Mouse (Mus musculus) stomach, embryonic 16.5 days (tissue): Measurements from ENCODE around the gene Hsd3b7. TPM values are rescaled to one million over a fixed set of nuclear protein-coding genes. Genes with fewer than 3 reads are reported as not detected.
"Not testable (repeated sequence)": the region's sequence is repeated elsewhere in the genome, so short reads cannot be mapped to it uniquely, and the experiment has no call there.

ENCODE experiments used
- ATAC-seq: fragments of 200-750 bp; cut with Nextera tagmentation; 2 replicates; pipeline ENCODE4 v1.8.0; 2017; ENCODE audit warnings: moderate number of reproducible peaks, moderate TSS enrichment; ENCODE audit not compliant: insufficient read depth, low FRiP score
- H3K27ac ChIP-seq: fragments of 300-500 bp; sonication (generic); 2 replicates; pipeline ENCODE4 v1.5.1; 2014; ENCODE audit warnings: low read length
- H3K27me3 ChIP-seq: fragments of 300-500 bp; sonication (generic); 2 replicates; pipeline ENCODE4 v1.6.1; 2014; ENCODE audit warnings: low read length, control low read depth, mixed read lengths; ENCODE audit not compliant: control insufficient read depth, insufficient read depth
- H3K36me3 ChIP-seq: fragments of 300-500 bp; sonication (generic); 2 replicates; pipeline ENCODE4 v1.6.1; 2014; ENCODE audit warnings: low read length; ENCODE audit not compliant: control insufficient read depth, insufficient read depth
- H3K4me1 ChIP-seq: fragments of 300-500 bp; sonication (generic); 2 replicates; pipeline ENCODE4 v1.6.1; 2014; ENCODE audit warnings: low read length, control low read depth, mixed read lengths; ENCODE audit not compliant: control insufficient read depth, insufficient read depth
- H3K4me2 ChIP-seq: fragments of 300-500 bp; sonication (generic); 2 replicates; pipeline ENCODE4 v1.6.1; 2014; ENCODE audit warnings: low read depth, low read length, mixed read lengths
- H3K4me3 ChIP-seq: fragments of 300-500 bp; sonication (generic); replicated peaks from 2 replicates; pipeline ENCODE4 v1.5.1; 2014; ENCODE audit warnings: mild to moderate bottlenecking, low read length
- H3K9ac ChIP-seq: fragments of 300-500 bp; sonication (generic); 2 replicates; pipeline ENCODE4 v1.6.1; 2014; ENCODE audit warnings: low read length
- H3K9me3 ChIP-seq: fragments of 300-500 bp; sonication (generic); replicated peaks from 2 replicates; pipeline ENCODE4 v1.6.1; 2016; ENCODE audit warnings: low read length, control low read depth; ENCODE audit not compliant: control insufficient read depth
- WGBS: fragments of 180-500 bp; shearing (Covaris S2); extraction: QIAGEN DNeasy Blood & Tissue Kit; methylation state at CpG from one replicate; pipeline ENCODE4 v1.1.7; 2014; 5-methylcytosine and 5-hydroxymethylcytosine counted together
- polyA plus RNA-seq: library from polyadenylated mRNA; unstranded; fragments of >200 nt; fragmentation: Nextera tagmentation; extraction: Ambion mirVana; gene quantifications from 2 replicates; pipeline ENCODE4 v1.2.1, GENCODE M21; 2015

The Hsd3b7 gene
- polyA plus RNA-seq, 1 experiment from 2014 or later, result 35.2 TPM

DNA sequence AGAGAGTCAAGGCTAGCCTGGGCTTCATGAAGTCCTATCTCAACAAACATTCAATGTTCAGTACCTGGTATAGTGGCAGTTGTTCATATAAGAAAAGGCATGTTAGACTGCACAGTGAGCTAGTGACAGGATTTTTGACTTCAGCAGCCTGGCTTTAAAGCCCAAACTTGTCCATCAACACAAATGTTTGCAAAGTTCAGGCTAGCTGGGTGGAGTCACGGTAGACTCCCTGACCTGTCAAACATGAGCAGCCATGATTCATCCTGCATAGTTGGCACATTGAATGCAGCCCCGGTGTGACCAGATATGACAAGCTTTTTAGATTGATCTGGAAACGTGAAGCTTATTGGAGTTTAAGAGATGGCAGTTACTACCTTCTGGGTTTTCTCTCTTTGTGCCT, 28.3 kb upstream of the Hsd3b7 start:
- ATAC-seq, result no peak
- H3K9ac ChIP-seq, result no peak overlapping the region
- H3K27me3 ChIP-seq, result no peaks in the 10 kb centered on the region
- H3K4me1 ChIP-seq, result peaks cover 14% of the 10 kb centered on the region
- no peak overlapping the region for H3K4me2 ChIP-seq
- H3K36me3 ChIP-seq, result no peaks in the 10 kb centered on the region
- 46% methylated on average over 3 of the region's 3 CpGs for WGBS
- no peak overlapping the region for H3K4me3 ChIP-seq
- peak overlapping the region; percentile 41; the same call in 1 of the 2 replicates for H3K27ac ChIP-seq
- no peaks in the 10 kb centered on the region for H3K9me3 ChIP-seq

DNA sequence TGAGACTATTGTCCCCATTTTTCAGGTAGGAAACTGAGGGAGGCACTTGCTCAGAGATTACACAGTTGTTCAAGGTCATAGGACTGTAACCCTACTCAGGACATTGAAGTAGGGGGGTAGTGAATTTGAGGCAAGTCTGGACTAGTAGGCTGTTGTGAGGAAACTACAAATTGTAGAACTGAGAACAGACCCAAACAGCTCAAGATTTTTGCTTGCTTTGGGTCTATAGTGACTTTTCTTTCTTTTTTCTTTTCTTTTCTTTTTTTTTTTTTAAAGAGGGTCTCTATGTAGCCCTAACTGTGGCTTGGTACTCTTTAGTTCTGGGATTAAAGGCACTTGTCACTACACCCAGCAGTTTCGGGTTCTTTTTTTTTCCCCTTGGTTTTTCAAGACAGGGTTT, 27.8 kb upstream of the Hsd3b7 start:
- no peaks in the 10 kb centered on the region for H3K27me3 ChIP-seq
- H3K9ac ChIP-seq, result no peak overlapping the region
- H3K27ac ChIP-seq, result peak overlapping the region; percentile 41; the same call in 1 of the 2 replicates
- ATAC-seq, result no peak
- no peaks in the 10 kb centered on the region for H3K9me3 ChIP-seq
- 89% methylated on average over 1 of the region's 1 CpGs for WGBS
- no peak overlapping the region for H3K4me2 ChIP-seq
- H3K4me1 ChIP-seq, result peaks cover 14% of the 10 kb centered on the region
- no peaks in the 10 kb centered on the region for H3K36me3 ChIP-seq
- H3K4me3 ChIP-seq, result no peak overlapping the region

DNA sequence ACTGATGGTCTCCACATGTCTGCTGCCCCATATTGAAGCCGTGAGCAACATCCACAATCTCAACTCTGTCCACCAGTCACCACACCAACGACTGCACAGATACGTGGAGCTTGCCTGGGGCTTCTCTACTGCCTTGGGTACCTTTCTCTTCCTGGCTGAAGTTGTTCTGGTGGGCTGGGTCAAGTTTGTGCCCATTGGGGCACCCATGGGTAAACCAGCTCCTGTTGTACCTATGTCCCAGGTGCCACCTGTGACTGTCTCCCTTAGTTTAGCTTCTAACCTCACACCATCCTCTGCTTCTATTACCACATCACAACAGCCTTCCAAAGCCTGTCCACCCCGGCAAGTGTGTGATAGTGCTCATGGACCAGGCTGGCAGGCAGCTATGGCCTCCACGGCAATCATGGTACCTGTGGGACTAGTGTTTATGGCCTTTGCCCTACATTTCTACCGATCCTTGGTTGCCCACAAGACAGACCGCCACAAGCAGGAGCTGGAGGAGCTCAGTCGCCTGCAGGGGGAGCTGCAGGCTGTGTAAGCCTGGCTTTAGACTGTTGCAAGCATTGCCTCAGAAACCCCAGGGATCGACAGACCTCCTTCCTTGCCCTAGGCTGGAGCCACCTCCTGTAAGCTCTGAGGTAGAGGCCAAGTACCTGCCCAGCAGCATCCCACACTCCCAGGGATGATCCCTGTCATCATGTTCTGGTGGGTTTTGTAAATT, 26.6 kb upstream of the Hsd3b7 start:
- Histone ChIP-seq H3K9me3 (no peaks in the 10 kb centered on the region), H3K9ac (no peak overlapping the region), H3K36me3 (no peaks in the 10 kb centered on the region), H3K4me1 (peaks cover 23% of the 10 kb centered on the region), H3K27me3 (no peaks in the 10 kb centered on the region), H3K27ac (no peak overlapping the region), H3K4me3 (no peak overlapping the region), H3K4me2 (no peak overlapping the region)
- whole genome bisulfite sequencing, result 36% methylated on average over 9 of the region's 9 CpGs
- no peak for ATAC-seq

DNA sequence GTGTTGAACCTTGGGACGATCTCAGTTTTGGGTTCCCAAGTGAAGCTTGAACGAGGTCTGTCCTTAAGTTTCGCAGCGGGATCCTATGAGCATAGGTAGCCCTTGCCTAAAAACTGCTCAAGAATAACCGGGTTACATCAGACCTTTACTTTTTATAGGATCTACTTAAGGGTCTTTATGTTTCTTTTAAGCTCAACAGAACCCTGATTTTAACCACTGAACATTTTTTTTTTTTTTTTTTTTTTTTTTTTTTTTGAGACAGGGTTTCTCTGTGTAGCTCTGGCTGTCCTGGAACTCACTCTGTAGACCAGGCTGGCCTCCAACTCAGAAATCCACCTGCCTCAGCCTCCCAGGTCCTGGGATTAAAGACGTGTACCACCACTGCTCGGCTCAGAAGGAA, 24.6 kb upstream of the Hsd3b7 start:
- not testable (repeated sequence) for H3K27me3 ChIP-seq, ATAC-seq, H3K9me3 ChIP-seq, H3K36me3 ChIP-seq
- Histone ChIP-seq H3K4me3 (peak overlapping the region; percentile 86), H3K9ac (peak overlapping the region; percentile 92), H3K27ac (peak overlapping the region; percentile 100), H3K4me1 (peaks cover 18% of the 10 kb centered on the region), H3K4me2 (peak overlapping the region; percentile 70)
- WGBS, result 74% methylated on average over 7 of the region's 7 CpGs

DNA sequence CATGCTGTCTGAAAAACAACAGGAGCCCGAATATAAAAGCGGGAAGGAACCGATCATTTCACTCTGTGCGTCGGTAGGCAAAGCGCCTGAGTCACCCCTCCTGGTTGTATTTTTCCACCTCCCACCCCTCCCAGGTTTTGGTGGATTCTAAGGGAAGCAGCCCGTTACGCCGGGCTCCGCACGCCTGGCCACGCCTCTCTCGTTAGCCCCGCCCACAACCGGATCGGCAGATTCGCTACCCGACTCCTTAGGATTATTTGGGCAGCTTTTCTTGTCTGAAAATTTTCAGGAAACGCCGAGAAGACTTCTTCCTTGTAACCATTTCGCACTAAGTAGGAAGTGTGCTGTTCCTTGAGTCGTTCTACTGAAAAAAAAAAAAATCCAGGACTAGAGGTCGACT, 24.0 kb upstream of the Hsd3b7 start, which contains the start of gene Setd1a:
Gene Setd1a (plus strand): TSS at position 245 of the 400 bp plus-strand sequence.
- Histone ChIP-seq H3K27ac (peak within 1 kb of the TSS; percentile 100), H3K4me2 (peak within 1 kb of the TSS; percentile 92), H3K4me1 (peaks cover 12% of the 10 kb centered on the region), H3K4me3 (peak within 1 kb of the TSS; percentile 86), H3K9me3 (no peaks in the 10 kb centered on the region), H3K36me3 (no peaks in the 10 kb centered on the region), H3K27me3 (no peaks in the 10 kb centered on the region), H3K9ac (peak within 1 kb of the TSS; percentile 92)
- WGBS, result 1% methylated on average over 23 of the region's 23 CpGs
- peak; percentile 64 for ATAC-seq

DNA sequence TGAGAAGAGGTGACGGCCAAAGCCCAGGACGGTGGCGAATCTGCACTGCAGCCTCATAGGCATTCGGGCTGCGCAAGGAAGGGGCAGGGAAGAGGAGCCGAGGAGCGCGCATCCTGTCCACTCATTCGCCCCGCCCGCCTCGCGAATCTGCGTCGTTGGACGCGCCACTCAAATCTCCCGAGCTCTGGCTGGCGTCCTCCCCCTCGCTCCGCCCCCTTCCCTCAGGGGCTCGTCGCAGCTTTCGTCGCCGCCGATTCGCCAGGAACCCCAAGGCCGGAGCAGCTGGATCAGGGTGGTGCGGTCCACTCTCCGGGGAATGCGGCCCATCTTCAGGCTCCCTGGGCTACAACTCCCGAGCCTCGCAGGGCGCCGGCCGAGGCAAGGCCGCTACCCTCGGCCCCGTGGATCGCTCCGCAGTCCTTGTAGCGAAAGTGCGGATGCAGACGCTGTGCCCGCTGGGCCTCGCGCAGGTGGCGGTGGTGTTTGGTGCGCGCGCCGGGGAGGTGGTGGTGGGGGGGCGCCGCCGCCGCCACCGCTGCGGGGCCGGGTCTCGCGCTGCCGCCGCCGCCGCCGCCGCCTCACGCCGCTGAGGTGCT, 23.4 kb upstream of the Hsd3b7 start:
- H3K9ac ChIP-seq, result peak overlapping the region; percentile 92
- peak overlapping the region; percentile 70 for H3K4me2 ChIP-seq
- no peaks in the 10 kb centered on the region for H3K9me3 ChIP-seq
- H3K4me1 ChIP-seq, result peaks cover 12% of the 10 kb centered on the region
- H3K27me3 ChIP-seq, result no peaks in the 10 kb centered on the region
- peak overlapping the region; percentile 100 for H3K27ac ChIP-seq
- ATAC-seq, result peak; percentile 91
- WGBS, result under 1% methylated on average over 60 of the region's 70 CpGs
- H3K4me3 ChIP-seq, result peak overlapping the region; percentile 86
- H3K36me3 ChIP-seq, result no peaks in the 10 kb centered on the region

DNA sequence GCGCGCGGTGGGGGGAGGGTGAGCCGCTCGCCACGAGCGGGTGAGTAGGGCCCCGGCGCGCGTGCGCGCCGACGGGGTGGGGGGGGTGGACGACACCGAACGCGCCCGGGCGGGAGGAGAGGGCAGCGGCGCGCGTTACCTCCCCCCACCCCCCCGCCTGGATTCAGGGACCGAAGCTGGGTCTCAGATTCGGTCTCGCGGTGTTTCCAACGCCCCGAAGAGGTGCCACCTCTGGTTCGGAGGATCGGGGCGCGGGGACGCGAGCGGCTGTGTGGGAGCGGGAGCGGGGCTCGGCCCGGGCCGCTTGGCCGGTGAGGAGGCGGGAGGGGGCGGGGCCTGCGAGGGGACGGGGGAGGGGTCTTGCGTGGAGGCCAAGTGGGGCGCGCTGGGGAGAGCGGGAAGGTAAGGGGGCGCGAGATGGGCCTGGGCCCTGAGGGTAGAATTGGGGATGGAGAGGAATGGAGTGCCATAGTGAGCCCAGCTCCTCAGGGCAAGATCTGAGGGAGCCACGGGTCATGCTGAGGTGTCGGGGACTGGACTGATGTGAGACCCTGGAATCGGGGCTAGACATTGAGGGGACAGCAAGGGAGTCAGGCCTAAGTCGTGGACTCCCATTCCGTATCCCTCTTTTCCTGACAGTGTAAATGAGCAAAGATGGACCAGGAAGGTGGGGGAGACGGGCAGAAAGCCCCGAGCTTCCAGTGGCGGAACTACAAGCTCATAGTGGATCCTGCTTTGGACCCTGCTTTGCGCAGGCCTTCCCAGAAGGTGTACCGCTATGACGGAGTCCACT, 22.7 kb upstream of the Hsd3b7 start:
- H3K4me1 ChIP-seq, result peaks cover 12% of the 10 kb centered on the region
- ATAC-seq, result peak; percentile 66
- peak overlapping the region; percentile 100 for H3K27ac ChIP-seq
- 2% methylated on average over 65 of the region's 66 CpGs for WGBS
- H3K4me2 ChIP-seq, result peak overlapping the region; percentile 92
- H3K9me3 ChIP-seq, result no peaks in the 10 kb centered on the region
- H3K9ac ChIP-seq, result peak overlapping the region; percentile 92
- no peaks in the 10 kb centered on the region for H3K27me3 ChIP-seq
- peaks cover 3% of the 10 kb centered on the region; the same call in 1 of the 2 replicates for H3K36me3 ChIP-seq
- H3K4me3 ChIP-seq, result peak overlapping the region; percentile 86

DNA sequence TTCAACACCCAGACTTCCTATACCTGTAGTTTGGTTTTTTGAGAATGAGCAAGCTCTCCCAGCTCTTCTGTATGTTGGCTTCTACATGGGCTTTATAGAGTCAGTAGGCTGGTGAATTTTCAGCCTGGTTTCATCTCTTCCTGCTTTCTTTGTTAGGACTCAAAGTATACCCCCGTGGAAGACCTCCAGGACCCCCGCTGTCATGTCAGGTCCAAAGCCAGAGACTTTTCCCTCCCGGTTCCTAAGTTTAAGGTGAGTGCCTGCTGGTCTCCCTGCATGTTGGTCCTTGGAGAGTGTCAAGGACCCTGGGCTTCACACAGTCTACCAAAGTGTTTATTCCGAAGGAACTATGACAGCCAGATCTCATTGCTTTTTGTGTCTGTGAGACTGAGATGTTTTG, 22.1 kb upstream of the Hsd3b7 start:
- Histone ChIP-seq H3K27me3 (no peaks in the 10 kb centered on the region), H3K4me3 (peak overlapping the region; percentile 86), H3K9ac (peak overlapping the region; percentile 92), H3K36me3 (peaks cover 5% of the 10 kb centered on the region; the same call in 1 of the 2 replicates), H3K9me3 (no peaks in the 10 kb centered on the region), H3K27ac (peak overlapping the region; percentile 100), H3K4me1 (peaks cover 12% of the 10 kb centered on the region), H3K4me2 (peak overlapping the region; percentile 92)
- WGBS, result 77% methylated on average over 4 of the region's 4 CpGs
- no peak for ATAC-seq

DNA sequence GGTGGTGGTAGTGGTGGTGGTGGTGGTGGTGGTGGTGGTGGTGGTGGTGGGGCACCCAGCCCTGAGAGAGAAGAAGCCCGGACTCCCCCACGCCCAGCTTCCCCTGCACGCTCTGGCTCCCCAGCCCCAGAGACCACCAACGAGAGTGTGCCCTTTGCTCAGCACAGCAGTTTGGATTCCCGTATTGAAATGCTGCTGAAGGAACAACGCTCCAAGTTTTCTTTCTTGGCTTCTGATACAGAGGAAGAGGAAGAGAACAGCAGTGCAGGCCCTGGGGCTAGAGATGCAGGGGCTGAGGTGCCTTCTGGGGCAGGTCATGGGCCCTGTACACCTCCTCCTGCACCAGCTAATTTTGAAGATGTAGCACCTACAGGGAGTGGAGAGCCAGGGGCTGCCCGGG, 15.1 kb upstream of the Hsd3b7 start, which contains the start of gene Gm49388:
Gene Gm49388 (plus strand): TSS at position 301 of the 400 bp plus-strand sequence.
- Histone ChIP-seq H3K9me3 (no peaks in the 10 kb centered on the region), H3K27ac (no peak within 1 kb of the TSS), H3K9ac (no peak within 1 kb of the TSS), H3K4me3 (no peak within 1 kb of the TSS), H3K4me1 (no peaks in the 10 kb centered on the region), H3K36me3 (peaks cover 31% of the 10 kb centered on the region), H3K4me2 (no peak within 1 kb of the TSS), H3K27me3 (no peaks in the 10 kb centered on the region)
- 92% methylated on average over 7 of the region's 7 CpGs for WGBS
- no peak for ATAC-seq
